Mouse (Mus musculus): ENCODE results near the gene Il1r2. TPM values are rescaled to one million over a fixed set of nuclear protein-coding genes. Genes with fewer than 3 reads are reported as not detected.

Gene Il1r2
- not detected in 2 replicates for polyA plus RNA-seq (2012)

DNA sequence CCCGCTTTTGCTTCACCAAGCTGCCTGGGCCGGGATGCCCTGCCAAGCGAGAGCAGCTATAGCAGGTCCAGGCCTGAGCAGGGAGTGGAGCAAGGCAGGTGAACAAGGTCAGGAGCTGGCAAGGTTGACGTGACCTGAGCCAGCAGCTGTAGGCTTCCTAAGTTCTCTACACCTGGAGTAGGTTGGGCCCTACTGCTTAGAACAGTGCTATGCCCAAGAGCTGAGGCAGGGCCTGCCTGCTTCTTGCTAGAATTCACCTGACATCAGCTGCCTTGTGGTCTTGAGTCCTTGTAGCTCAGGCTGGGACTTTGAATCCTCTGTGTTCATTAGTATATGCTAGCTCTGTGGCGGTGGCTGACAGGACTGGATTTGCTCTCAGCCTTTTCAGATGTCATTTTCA lies at the start of gene Il1r2:
TSS of gene Il1r2 (plus strand) at position 301 of the 400 bp plus-strand sequence.
- TF ChIP-seq GATA1 (IDR thresholded peaks at IDR 0.05; ENCODE audit: low read length), result no peak

- no peak for TF ChIP-seq GATA1 (IDR thresholded peaks at IDR 0.05; ENCODE audit: low read length)
These were observed 49.1 kb upstream of the Il1r2 start for GRCm38 (mm10) chr1:40024554-40025320.

DNA sequence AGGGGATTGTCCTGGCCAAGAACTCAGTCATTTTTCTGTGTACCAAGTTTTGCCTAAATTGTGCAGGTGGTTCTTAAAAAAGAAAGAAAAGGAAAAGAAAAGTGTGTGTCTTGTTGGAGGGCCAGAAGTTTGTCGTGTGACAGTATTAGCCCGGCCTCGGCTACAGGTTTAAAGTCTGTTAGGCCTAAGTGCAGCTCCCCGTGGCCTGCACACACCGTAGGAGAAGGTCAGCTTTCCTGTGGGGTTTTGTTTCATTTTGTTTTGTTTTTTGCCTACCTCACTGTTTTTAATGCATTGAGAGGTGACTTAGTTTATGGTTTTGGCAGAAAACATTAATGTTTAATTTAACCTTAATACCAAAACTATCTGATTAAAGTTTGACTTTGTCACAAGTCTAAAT lies 48.5 kb upstream of the Il1r2 start:
- TF ChIP-seq GATA1 (IDR thresholded peaks at IDR 0.05; ENCODE audit: low read length), result no peak

DNA sequence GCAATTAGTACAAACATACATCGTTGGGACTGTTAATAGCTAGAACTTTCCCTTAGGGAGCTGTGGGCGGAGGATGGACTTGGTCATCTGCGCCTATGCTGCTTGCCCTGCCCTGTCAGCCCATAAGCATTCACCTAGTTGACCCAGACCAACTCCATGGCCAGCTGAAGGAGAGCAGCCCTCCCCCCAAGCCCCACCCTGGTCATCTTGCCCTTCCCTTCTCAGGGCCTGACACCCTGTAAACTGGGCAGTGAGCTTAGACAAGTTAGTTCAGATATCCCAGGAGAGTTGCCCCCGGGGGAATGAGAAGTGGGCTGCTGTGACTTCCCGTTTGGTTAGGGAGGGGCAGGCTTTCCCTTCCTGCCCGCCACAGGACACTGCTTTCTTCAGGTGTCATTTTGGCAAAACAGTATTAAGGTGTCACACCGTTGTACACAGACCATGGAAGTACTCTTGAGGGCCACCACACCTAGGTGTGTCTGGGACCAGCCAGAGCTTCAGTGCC lies 46.7 kb upstream of the Il1r2 start:
- no peak for TF ChIP-seq GATA1 (IDR thresholded peaks at IDR 0.05; ENCODE audit: low read length)

DNA sequence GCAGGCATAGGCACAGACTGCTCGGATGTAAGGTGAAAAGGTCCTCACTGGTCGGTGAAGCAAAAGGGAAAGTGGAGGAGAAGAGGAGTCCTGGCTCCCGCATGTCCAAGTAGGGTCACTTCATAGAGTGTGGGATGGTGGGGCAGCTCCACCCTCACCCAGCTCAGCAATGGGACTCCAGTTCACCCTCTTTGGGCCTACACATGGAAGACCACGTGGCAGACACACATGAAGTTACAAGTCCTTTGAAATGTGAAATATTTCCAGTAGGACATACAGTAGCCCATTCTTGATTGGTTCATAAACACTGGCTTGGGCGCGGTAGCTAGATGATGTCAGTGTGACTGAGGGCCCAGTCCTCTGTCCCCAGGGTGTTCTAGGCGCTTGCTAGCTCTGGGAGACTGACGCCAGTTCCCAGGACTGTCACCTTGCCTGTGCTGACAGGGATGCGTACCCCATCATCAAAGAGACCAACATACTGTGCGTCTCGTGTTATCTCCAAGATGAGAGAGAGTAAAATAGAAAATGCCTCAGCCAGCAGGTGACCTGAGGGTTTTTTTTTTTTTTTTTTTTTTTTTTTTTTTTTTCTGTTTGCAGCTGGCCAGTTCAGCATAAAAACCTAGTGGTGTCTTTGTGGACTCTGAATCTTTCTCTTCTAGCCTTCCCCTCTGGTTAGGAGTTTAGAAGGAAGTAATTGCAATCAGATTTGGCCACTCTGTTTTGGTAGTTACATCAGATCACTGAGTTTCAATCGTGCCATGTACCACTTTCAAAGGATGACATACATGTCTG lies 45.5 kb upstream of the Il1r2 start:
- TF ChIP-seq GATA1 (IDR thresholded peaks at IDR 0.05; ENCODE audit: low read length), result no peak

- TF ChIP-seq GATA1 (IDR thresholded peaks at IDR 0.05; ENCODE audit: low read length), result no peak
These were observed 44.3 kb upstream of the Il1r2 start for GRCm38 (mm10) chr1:40029597-40029996.

DNA sequence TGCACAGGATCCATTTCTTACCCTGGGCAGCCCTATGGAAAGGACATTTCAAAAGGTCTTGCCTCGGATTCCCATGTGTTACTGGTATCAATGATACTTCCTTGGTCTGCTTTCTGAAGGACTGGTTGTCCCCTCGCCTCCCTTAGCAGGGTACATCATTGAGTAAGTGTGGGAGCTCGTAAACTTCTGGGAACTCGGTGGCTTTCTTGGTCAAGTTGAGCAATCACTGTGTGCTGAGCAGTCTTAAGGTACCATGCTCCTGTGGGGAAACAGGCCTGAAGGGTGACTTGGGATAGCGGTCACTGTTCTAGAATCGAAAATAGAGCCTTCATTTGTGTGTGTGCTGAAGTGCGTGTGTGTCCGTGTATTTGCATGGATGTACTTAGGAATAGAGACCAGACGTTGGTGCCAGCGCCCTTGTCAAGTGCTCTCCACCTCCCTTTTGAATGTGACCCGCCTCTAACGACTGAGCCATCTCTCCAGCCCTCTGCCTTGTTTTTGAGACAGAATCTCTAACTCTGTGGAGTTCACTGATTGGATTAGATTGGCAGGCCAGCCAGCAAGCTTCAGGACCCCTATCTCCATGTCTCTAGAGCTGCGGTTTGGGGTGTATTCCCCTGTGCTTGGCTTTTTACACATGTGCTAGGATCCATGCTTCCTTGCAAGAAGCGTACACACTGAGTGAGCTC lies 43.4 kb upstream of the Il1r2 start:
- no peak for TF ChIP-seq GATA1 (IDR thresholded peaks at IDR 0.05; ENCODE audit: low read length)

DNA sequence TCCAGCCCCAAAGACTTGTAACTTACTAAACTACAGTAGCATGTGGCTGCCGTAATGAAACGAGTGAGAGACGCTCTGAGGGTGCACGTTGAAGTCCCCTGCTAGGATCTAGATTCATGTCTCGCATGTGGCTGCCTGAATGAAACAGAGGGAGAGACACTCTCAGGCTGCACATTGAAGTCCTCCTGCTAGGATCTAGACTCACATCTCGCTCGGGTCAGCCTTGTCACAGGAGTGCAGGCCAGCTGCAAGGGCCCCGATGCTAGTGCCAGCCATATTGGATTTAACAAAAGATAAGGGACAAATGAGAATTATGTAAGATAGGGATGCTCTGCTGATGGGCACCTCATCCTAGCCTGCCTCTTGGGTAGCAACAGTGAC lies 42.9 kb upstream of the Il1r2 start:
- TF ChIP-seq GATA1 (IDR thresholded peaks at IDR 0.05; ENCODE audit: low read length), result no peak

GRCm38 (mm10) chr1:40031626-40032025 lies 42.3 kb upstream of the Il1r2 start:
- TF ChIP-seq GATA1 (IDR thresholded peaks at IDR 0.05; ENCODE audit: low read length), result no peak

DNA sequence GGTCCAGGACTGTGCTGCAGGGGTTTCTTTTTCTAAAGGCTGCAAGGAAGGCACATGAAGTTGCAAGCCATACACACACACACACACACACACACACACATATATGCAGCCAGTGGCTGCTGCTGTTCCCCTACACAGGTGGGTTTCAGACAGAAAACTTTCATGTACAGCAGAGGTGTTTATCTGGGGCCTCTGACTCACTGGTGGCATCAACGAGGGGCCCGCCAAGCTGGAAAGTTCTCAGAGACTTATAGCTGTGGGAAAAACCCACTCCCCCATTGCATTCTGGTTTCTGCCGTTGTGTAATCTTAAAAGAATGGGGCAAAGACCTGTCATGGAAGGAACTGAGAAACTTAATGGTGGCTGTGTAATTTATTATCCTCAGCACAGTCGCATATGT lies 40.6 kb upstream of the Il1r2 start:
- TF ChIP-seq GATA1 (IDR thresholded peaks at IDR 0.05; ENCODE audit: low read length), result no peak

DNA sequence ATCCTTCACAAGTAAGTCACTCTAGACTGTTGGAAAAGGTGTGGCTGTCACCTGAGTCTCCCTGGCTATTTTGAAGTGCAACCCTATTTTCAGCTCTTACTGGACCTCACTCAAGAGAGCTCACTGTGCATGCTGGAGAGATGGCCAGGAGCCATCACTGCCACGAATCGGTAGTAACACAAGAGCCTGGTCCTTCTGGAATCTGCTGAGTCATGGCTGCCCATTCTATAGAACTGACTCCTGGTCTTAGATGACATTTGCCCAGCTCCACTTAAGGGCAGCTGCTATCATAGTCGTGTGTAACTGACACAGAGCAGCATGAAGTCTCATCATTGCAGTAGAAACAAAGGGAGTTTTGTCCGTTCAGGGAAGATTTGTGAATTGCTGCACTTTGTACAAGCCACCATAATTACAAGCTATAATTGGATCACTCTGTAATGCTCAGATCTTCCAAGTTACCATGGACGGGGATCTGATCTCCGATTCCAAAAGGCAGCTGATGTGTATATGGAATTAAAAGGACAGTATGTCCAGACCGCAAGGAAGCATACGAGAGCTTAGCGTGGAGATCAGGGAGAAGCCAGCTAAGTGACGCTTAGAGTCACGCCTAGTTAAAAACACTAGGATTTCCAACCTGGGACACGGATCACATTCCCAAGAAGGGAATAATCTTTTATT lies 40.0 kb upstream of the Il1r2 start:
- no peak for TF ChIP-seq GATA1 (IDR thresholded peaks at IDR 0.05; ENCODE audit: low read length)

GRCm38 (mm10) chr1:40037831-40038230 lies 36.0 kb upstream of the Il1r2 start:
- TF ChIP-seq GATA1 (IDR thresholded peaks at IDR 0.05; ENCODE audit: low read length), result no peak

GRCm38 (mm10) chr1:40045686-40046085 lies 28.2 kb upstream of the Il1r2 start:
- TF ChIP-seq GATA1 (IDR thresholded peaks at IDR 0.05; ENCODE audit: low read length), result no peak

DNA sequence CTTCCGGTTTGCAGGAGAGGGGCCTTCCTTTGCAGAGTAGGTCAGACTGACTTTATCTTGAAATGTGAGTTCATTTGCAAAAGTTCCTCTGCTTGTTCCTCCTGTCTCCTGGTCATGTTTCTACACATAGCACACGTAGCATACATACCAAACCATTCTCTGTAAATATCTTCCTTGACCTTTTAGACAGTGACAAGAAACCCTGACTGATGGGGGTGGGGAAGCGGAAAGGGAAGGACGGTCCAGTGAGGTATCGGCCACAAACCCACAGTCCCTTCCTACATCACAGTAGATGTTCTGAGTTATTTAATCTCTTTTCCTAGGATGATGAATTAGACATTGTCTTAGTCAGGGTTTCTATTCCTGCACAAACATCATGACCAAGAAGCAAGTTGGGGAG lies 27.3 kb upstream of the Il1r2 start:
- TF ChIP-seq GATA1 (IDR thresholded peaks at IDR 0.05; ENCODE audit: low read length), result no peak

- TF ChIP-seq GATA1 (IDR thresholded peaks at IDR 0.05; ENCODE audit: low read length), result no peak
These were observed 22.7 kb upstream of the Il1r2 start for GRCm38 (mm10) chr1:40051157-40051556.

Data from G1E-ER4 (cell line).